Mouse (Mus musculus) heart, adult 2 months (tissue): ENCODE measurements around the gene Dnajb13. TPM values are rescaled to one million over a fixed set of nuclear protein-coding genes. Genes with fewer than 3 reads are reported as not detected.
A peak's percentile ranks its signal among the peaks of the same experiment; 100 is the strongest.

Experiments
- DNase-seq, 2 experiments: peaks; one replicate each; pipeline ENCODE4 v3.0.0; 2021
- H3K27ac ChIP-seq: fragments of 200-600 bp; 2 replicates; pipeline ENCODE4 v1.8.1; 2022
- H3K27me3 ChIP-seq: fragments of 200-500 bp; 2 replicates; pipeline ENCODE4 v1.6.1; 2012; ENCODE audit warnings: mild to moderate bottlenecking, low read length, inconsistent platforms, mixed read lengths; ENCODE audit not compliant: control insufficient read depth, insufficient read depth
- H3K36me3 ChIP-seq: fragments of 200-500 bp; 2 replicates; pipeline ENCODE4 v1.6.1; 2012; ENCODE audit warnings: low read length, inconsistent platforms; ENCODE audit not compliant: control insufficient read depth, insufficient read depth
- H3K4me1 ChIP-seq: fragments of 200-500 bp; 2 replicates; pipeline ENCODE4 v1.6.1; 2011; ENCODE audit warnings: low read length; ENCODE audit not compliant: control insufficient read depth, insufficient read depth
- H3K4me3 ChIP-seq: fragments of 200-600 bp; 2 replicates; pipeline ENCODE4 v1.8.1; 2022
- H3K79me2 ChIP-seq: fragments of 200-500 bp; replicated peaks from 2 replicates; pipeline ENCODE4 v1.6.1; 2012; ENCODE audit warnings: mild to moderate bottlenecking, inconsistent platforms, low read length, moderate library complexity, mixed read lengths; ENCODE audit not compliant: control insufficient read depth, insufficient read depth
- H3K9ac ChIP-seq: fragments of 200-500 bp; 2 replicates; pipeline ENCODE4 v1.6.1; 2012; ENCODE audit warnings: low read depth, mild to moderate bottlenecking, control low read depth, inconsistent platforms, low read length, mixed read lengths
- CTCF ChIP-seq: fragments of 200-600 bp; IDR thresholded peaks from 2 replicates; pipeline ENCODE4 v1.8.1; 2022; ENCODE audit warnings: antibody characterized with exemption, mild to moderate bottlenecking, moderate library complexity
- EP300 ChIP-seq: fragments of 200-500 bp; IDR thresholded peaks from 2 replicates; pipeline ENCODE4 v1.6.1; 2011; ENCODE audit warnings: low read depth, low read length, control low read depth; ENCODE audit not compliant: insufficient read depth
- POLR2A ChIP-seq: fragments of 200-500 bp; IDR thresholded peaks from 2 replicates; pipeline ENCODE4 v1.6.1; 2011; ENCODE audit warnings: mild to moderate bottlenecking, low read depth, low read length, control low read depth; ENCODE audit not compliant: insufficient read depth
- WGBS: fragments of 180-500 bp; shearing (Covaris S2); methylation state at CpG from one replicate; pipeline ENCODE4 v1.1.7; 2018; 5-methylcytosine and 5-hydroxymethylcytosine counted together
- intact Hi-C: fragments of 180-260 bp; cut with DNase I; formaldehyde crosslinking; loops from one replicate; pipeline ENCODE4 v1.15.1; 2025
- polyA plus RNA-seq: library from polyadenylated mRNA; depleted of rRNA; stranded (reverse); fragments of >200 nt; gene quantifications from 2 replicates; pipeline ENCODE4 v1.2.3, GENCODE M21; 2012
- total RNA-seq, 2 experiments: library from RNA; stranded (reverse); gene quantifications; 2 replicates each; pipeline ENCODE4 v1.2.3; 2021

Gene Dnajb13
- total and polyA plus RNA-seq, 3 experiments: 1.2 TPM; not detected in 2

- intact Hi-C loops: no loop called here
- no peak overlapping the region for H3K27ac ChIP-seq
- no peaks in the 10 kb centered on the region for H3K79me2 ChIP-seq
- DNase-seq: no peak
- H3K36me3 ChIP-seq: peaks cover 11% of the 10 kb centered on the region
- no peak overlapping the region for H3K4me3 ChIP-seq
- H3K4me1 ChIP-seq: peaks cover 2% of the 10 kb centered on the region; the same call in 1 of the 2 replicates
- WGBS: 37% methylated on average over 5 of the region's 5 CpGs
- H3K9ac ChIP-seq: no peak overlapping the region
- TF ChIP-seq CTCF (peak; percentile 59), POLR2A (no peak)
- H3K27me3 ChIP-seq: no peaks in the 10 kb centered on the region
Measured at GRCm38 (mm10) chr7:100550338-100551007, 35.7 kb upstream of the Dnajb13 start.

- TF ChIP-seq EP300: no peak
- no peak overlapping the region for H3K27ac ChIP-seq
- intact Hi-C loops: no loop called here
Measured at GRCm38 (mm10) chr7:100549796-100550195, 35.0 kb upstream of the Dnajb13 start.

GRCm38 (mm10) chr7:100547631-100548030 is 32.9 kb upstream of the Dnajb13 start:
- H3K27me3 ChIP-seq: no peaks in the 10 kb centered on the region
- no peak overlapping the region for H3K27ac ChIP-seq
- WGBS: 13% methylated on average over 4 of the region's 4 CpGs
- H3K4me1 ChIP-seq: peaks cover 2% of the 10 kb centered on the region; the same call in 1 of the 2 replicates
- H3K79me2 ChIP-seq: no peaks in the 10 kb centered on the region
- no peak overlapping the region for H3K4me3 ChIP-seq
- no peak overlapping the region for H3K9ac ChIP-seq
- intact Hi-C loops: no loop called here
- no peak for DNase-seq
- peaks cover 8% of the 10 kb centered on the region for H3K36me3 ChIP-seq
- TF ChIP-seq EP300 (no peak), CTCF (no peak), POLR2A (no peak)

More at GRCm38 (mm10) chr7:100549796-100550195, 35.0 kb upstream of the Dnajb13 start:
- DNase-seq: no peak
- peaks cover 2% of the 10 kb centered on the region; the same call in 1 of the 2 replicates for H3K4me1 ChIP-seq
- no peak overlapping the region for H3K4me3 ChIP-seq
- H3K36me3 ChIP-seq: peaks cover 11% of the 10 kb centered on the region
- H3K9ac ChIP-seq: no peak overlapping the region
- WGBS: 64% methylated on average over 3 of the region's 3 CpGs
- no peaks in the 10 kb centered on the region for H3K79me2 ChIP-seq
- no peaks in the 10 kb centered on the region for H3K27me3 ChIP-seq

GRCm38 (mm10) chr7:100544437-100544836 is 29.7 kb upstream of the Dnajb13 start:
- intact Hi-C loops: no loop called here
- H3K36me3 ChIP-seq: peaks cover 4% of the 10 kb centered on the region
- H3K79me2 ChIP-seq: no peaks in the 10 kb centered on the region
- no peak overlapping the region for H3K27ac ChIP-seq
- no peak for TF ChIP-seq POLR2A
- TF ChIP-seq EP300: no peak
- TF ChIP-seq CTCF: no peak
- no peak overlapping the region for H3K9ac ChIP-seq
- no peak overlapping the region for H3K4me3 ChIP-seq
- H3K4me1 ChIP-seq: peaks cover 2% of the 10 kb centered on the region; the same call in 1 of the 2 replicates
- WGBS: 48% methylated on average over 1 of the region's 1 CpGs
- DNase-seq: no peak
- no peaks in the 10 kb centered on the region for H3K27me3 ChIP-seq

- Histone ChIP-seq H3K4me1 (no peaks in the 10 kb centered on the region; the same call in none of the 2 replicates), H3K27me3 (no peaks in the 10 kb centered on the region), H3K79me2 (no peaks in the 10 kb centered on the region), H3K4me3 (no peak overlapping the region), H3K36me3 (peaks cover 3% of the 10 kb centered on the region), H3K27ac (no peak overlapping the region), H3K9ac (no peak overlapping the region)
- intact Hi-C loops: no loop called here
- TF ChIP-seq POLR2A: no peak
- no peak for TF ChIP-seq EP300
- TF ChIP-seq CTCF: no peak
- 90% methylated on average over 9 of the region's 9 CpGs for WGBS
- no peak for DNase-seq
Measured at GRCm38 (mm10) chr7:100539516-100539915, 24.8 kb upstream of the Dnajb13 start.

GRCm38 (mm10) chr7:100537519-100537902 is 22.8 kb upstream of the Dnajb13 start:
- Histone ChIP-seq H3K79me2 (no peaks in the 10 kb centered on the region), H3K27ac (peak overlapping the region; percentile 87), H3K27me3 (no peaks in the 10 kb centered on the region), H3K9ac (peak overlapping the region; percentile 81; the same call in 1 of the 2 replicates), H3K4me3 (peak overlapping the region; percentile 94), H3K4me1 (no peaks in the 10 kb centered on the region; the same call in none of the 2 replicates), H3K36me3 (peaks cover 3% of the 10 kb centered on the region)
- WGBS: 23% methylated on average over 7 of the region's 7 CpGs
- intact Hi-C loops: loop anchor here (2.0 kb wide), 1 partner anchor 45 kb away; no protein-coding TSS in a partner anchor
- DNase-seq: no peak
- TF ChIP-seq CTCF (no peak), EP300 (no peak), POLR2A (no peak)
